Mouse (Mus musculus) midbrain, embryonic 16.5 days (tissue): ENCODE data around the gene Tspan9. TPM values are rescaled to one million over a fixed set of nuclear protein-coding genes. Genes with fewer than 3 reads are reported as not detected.

Experiments used
- ATAC-seq: fragments of 200-750 bp; cut with Nextera tagmentation; 2 replicates; pipeline ENCODE4 v1.8.0; 2017; ENCODE audit warnings: moderate TSS enrichment
- H3K27ac ChIP-seq: fragments of 300-500 bp; sonication (generic); 2 replicates; pipeline ENCODE4 v1.5.1; 2014; ENCODE audit warnings: mild to moderate bottlenecking, low read length, mixed read lengths
- H3K27me3 ChIP-seq: fragments of 300-500 bp; sonication (generic); 2 replicates; pipeline ENCODE4 v1.6.1; 2014; ENCODE audit warnings: low read depth, low read length, mixed read lengths; ENCODE audit not compliant: control insufficient read depth, insufficient read depth
- H3K36me3 ChIP-seq: fragments of 300-500 bp; sonication (generic); 2 replicates; pipeline ENCODE4 v1.6.1; 2014; ENCODE audit warnings: mild to moderate bottlenecking, low read length, moderate library complexity, mixed read lengths; ENCODE audit not compliant: control insufficient read depth, insufficient read depth
- H3K4me1 ChIP-seq: fragments of 300-500 bp; sonication (generic); 2 replicates; pipeline ENCODE4 v1.6.1; 2014; ENCODE audit warnings: mild to moderate bottlenecking, low read length, mixed read lengths; ENCODE audit not compliant: control insufficient read depth, insufficient read depth
- H3K4me2 ChIP-seq: fragments of 300-500 bp; sonication (generic); 2 replicates; pipeline ENCODE4 v1.6.1; 2014; ENCODE audit warnings: mild to moderate bottlenecking, low read length, mixed read lengths
- H3K4me3 ChIP-seq: fragments of 300-500 bp; sonication (generic); 2 replicates; pipeline ENCODE4 v1.5.1; 2014; ENCODE audit warnings: low read depth, mild to moderate bottlenecking, low read length, moderate library complexity, mixed read lengths
- H3K9ac ChIP-seq: fragments of 300-500 bp; sonication (generic); 2 replicates; pipeline ENCODE4 v1.6.1; 2014; ENCODE audit warnings: low read depth, low read length, mixed read lengths
- H3K9me3 ChIP-seq: fragments of 300-500 bp; sonication (generic); replicated peaks from 2 replicates; pipeline ENCODE4 v1.6.1; 2014; ENCODE audit warnings: mild to moderate bottlenecking, low read length, mixed read lengths; ENCODE audit not compliant: control insufficient read depth, poor library complexity, severe bottlenecking
- WGBS: fragments of 180-500 bp; shearing (Covaris S2); extraction: QIAGEN DNeasy Blood & Tissue Kit; methylation state at CpG from one replicate; pipeline ENCODE4 v1.1.7; 2014; 5-methylcytosine and 5-hydroxymethylcytosine counted together
- polyA plus RNA-seq: library from polyadenylated mRNA; unstranded; fragments of >200 nt; fragmentation: Nextera tagmentation; extraction: Ambion mirVana; gene quantifications from 2 replicates; pipeline ENCODE4 v1.2.1, GENCODE M21; 2015

Gene Tspan9
- polyA plus RNA-seq, 1 experiment from 2014 or later = 46.3 TPM

GRCm38 (mm10) chr6:128099871-128100270, 43.5 kb downstream of the Tspan9 start:
- no peak overlapping the region for H3K27ac ChIP-seq
- H3K9ac ChIP-seq = no peak overlapping the region
- 82% methylated on average over 5 of the region's 5 CpGs for WGBS
- no peaks in the 10 kb centered on the region for H3K27me3 ChIP-seq
- H3K36me3 ChIP-seq = no peaks in the 10 kb centered on the region
- H3K4me2 ChIP-seq = no peak overlapping the region
- H3K4me1 ChIP-seq = peaks cover 4% of the 10 kb centered on the region; the same call in 1 of the 2 replicates
- no peaks in the 10 kb centered on the region for H3K9me3 ChIP-seq
- H3K4me3 ChIP-seq = no peak overlapping the region
- ATAC-seq = no peak

- no peak overlapping the region for H3K9ac ChIP-seq
- no peak overlapping the region for H3K4me2 ChIP-seq
- peaks cover 4% of the 10 kb centered on the region; the same call in 1 of the 2 replicates for H3K4me1 ChIP-seq
- H3K27me3 ChIP-seq = no peaks in the 10 kb centered on the region
- no peak overlapping the region for H3K4me3 ChIP-seq
- no peak for ATAC-seq
- no peaks in the 10 kb centered on the region for H3K9me3 ChIP-seq
- no peaks in the 10 kb centered on the region for H3K36me3 ChIP-seq
- 61% methylated on average over 9 of the region's 9 CpGs for WGBS
- H3K27ac ChIP-seq = no peak overlapping the region
Observed at GRCm38 (mm10) chr6:128099190-128099589, 44.2 kb downstream of the Tspan9 start.

DNA sequence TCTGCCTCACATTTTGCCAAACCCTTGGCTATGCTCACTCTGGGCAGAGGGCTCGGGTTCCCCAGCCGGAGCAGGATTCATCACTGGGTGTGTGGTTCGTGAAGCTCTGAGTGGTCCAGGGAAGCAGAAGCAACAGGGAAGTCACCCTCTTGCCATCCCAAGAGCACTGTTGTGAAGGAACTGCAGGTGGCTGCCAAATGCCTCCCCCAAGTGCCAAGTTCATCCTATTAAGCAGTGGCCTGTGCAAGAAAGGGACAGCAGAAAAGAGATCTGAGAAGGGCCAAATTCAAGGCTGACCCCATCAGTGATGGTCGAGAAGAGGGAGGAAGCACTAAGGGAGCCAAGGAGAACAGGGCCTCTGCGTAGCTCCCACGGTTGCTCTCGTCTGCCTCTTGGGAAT, 46.9 kb downstream of the Tspan9 start:
- WGBS = 85% methylated on average over 7 of the region's 7 CpGs
- Histone ChIP-seq H3K4me2 (no peak overlapping the region), H3K4me1 (peaks cover 4% of the 10 kb centered on the region; the same call in 1 of the 2 replicates), H3K4me3 (no peak overlapping the region), H3K9ac (no peak overlapping the region), H3K9me3 (no peaks in the 10 kb centered on the region), H3K36me3 (no peaks in the 10 kb centered on the region), H3K27ac (no peak overlapping the region), H3K27me3 (no peaks in the 10 kb centered on the region)
- no peak for ATAC-seq

DNA sequence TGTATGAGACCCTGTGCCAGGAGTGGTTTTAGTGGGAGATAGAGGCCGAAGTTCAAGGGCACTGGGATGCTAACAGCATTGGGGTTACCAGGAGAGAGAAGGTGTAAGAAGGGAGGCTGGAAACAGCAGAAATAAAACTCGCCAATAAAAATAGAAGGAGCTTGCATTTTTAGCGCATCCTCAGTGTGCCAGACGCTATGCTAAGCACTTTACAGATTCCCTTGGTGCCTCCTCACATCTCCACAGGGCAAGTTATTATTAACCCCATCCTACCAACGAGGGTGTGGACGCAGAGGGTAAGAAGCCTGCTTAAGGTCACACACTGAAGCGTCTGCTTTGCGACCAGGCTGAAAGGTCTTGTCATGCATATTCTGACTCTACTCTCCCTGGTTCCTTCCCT, 47.5 kb downstream of the Tspan9 start:
- ATAC-seq = no peak

DNA sequence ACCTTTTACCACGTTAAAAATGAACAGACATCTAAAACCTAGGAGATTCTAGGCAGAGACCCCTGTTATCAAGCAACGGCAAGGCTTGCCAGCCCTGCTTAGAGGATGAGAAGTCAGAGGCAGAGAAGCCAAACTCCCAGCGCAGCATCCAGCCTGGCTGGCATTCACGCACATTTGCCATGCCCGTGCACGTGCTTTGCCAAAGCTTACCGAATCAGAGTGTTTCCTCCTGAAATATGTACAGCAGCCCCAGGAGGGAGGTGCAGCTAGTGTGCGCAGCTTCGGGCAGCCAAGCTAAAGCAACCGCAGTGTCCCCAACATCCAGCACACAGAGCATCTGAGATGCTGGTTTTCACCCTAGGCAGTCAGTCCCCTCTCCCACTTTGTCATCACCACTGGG, 48.3 kb downstream of the Tspan9 start:
- Histone ChIP-seq H3K27ac (no peak overlapping the region), H3K9me3 (no peaks in the 10 kb centered on the region), H3K27me3 (no peaks in the 10 kb centered on the region), H3K4me1 (peaks cover 7% of the 10 kb centered on the region; the same call in 1 of the 2 replicates), H3K36me3 (no peaks in the 10 kb centered on the region), H3K9ac (no peak overlapping the region), H3K4me2 (no peak overlapping the region), H3K4me3 (no peak overlapping the region)
- WGBS = 93% methylated on average over 10 of the region's 10 CpGs
- ATAC-seq = no peak

More for the DNA sequence above, 47.5 kb downstream of the Tspan9 start:
- no peak overlapping the region for H3K27ac ChIP-seq
- no peak overlapping the region for H3K9ac ChIP-seq
- H3K27me3 ChIP-seq = no peaks in the 10 kb centered on the region
- no peaks in the 10 kb centered on the region for H3K9me3 ChIP-seq
- H3K4me2 ChIP-seq = no peak overlapping the region
- no peaks in the 10 kb centered on the region for H3K36me3 ChIP-seq
- H3K4me1 ChIP-seq = peaks cover 7% of the 10 kb centered on the region; the same call in 1 of the 2 replicates
- 65% methylated on average over 8 of the region's 8 CpGs for WGBS
- no peak overlapping the region for H3K4me3 ChIP-seq

DNA sequence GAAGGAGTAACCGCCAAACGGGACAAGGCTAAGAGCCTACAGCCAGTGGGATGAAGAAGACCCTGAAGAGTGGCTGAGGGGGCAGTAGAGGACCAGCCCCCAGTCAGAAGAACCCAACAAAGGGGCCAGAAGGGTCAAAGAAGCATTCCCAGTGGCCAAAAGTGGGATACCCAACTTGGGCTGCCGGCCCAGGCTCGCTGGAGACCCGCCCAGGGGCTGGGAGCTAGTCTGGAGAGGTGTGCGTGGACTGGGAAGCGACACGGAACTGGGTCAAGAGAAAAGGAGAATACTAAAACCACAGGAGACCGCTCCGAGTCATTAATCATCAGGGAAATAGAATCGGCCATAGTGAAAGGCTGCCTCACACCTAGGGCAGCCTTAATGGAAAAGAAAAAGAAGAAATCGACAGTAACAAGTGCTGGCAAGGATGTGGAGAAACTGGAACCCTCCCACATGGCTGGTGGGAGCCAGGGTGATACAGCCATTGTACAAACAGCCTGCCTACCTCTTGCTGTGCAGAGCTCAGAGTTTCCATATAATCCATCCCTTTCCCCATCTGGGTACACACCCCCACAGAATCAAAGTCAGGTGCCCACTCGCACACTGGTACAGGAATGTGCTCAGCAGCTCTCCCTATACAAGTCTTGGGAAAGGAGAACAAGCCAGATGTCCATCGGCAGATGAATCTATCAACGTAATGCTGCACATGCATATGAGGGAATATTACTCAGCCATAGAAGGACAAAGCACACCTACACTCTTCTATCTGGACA, 49.4 kb downstream of the Tspan9 start:
- Histone ChIP-seq H3K9me3 (no peaks in the 10 kb centered on the region), H3K4me3 (no peak overlapping the region), H3K9ac (no peak overlapping the region), H3K27me3 (no peaks in the 10 kb centered on the region), H3K4me2 (no peak overlapping the region), H3K4me1 (peaks cover 11% of the 10 kb centered on the region), H3K27ac (no peak overlapping the region), H3K36me3 (no peaks in the 10 kb centered on the region)
- ATAC-seq = no peak
- 80% methylated on average over 15 of the region's 15 CpGs for WGBS

- H3K4me2 ChIP-seq = no peak overlapping the region
- H3K9ac ChIP-seq = no peak overlapping the region
- no peak overlapping the region for H3K4me3 ChIP-seq
- H3K9me3 ChIP-seq = no peaks in the 10 kb centered on the region
- H3K27ac ChIP-seq = no peak overlapping the region
- H3K4me1 ChIP-seq = peaks cover 14% of the 10 kb centered on the region
- WGBS = 89% methylated on average over 5 of the region's 5 CpGs
- no peak for ATAC-seq
- H3K27me3 ChIP-seq = no peaks in the 10 kb centered on the region
- H3K36me3 ChIP-seq = no peaks in the 10 kb centered on the region
Observed at GRCm38 (mm10) chr6:128092621-128093020, 50.8 kb downstream of the Tspan9 start.

- H3K4me1 ChIP-seq = peaks cover 14% of the 10 kb centered on the region
- H3K9me3 ChIP-seq = no peaks in the 10 kb centered on the region
- no peak overlapping the region for H3K4me2 ChIP-seq
- no peaks in the 10 kb centered on the region for H3K36me3 ChIP-seq
- H3K4me3 ChIP-seq = no peak overlapping the region
- ATAC-seq = no peak
- H3K27ac ChIP-seq = no peak overlapping the region
- H3K9ac ChIP-seq = no peak overlapping the region
- H3K27me3 ChIP-seq = no peaks in the 10 kb centered on the region
- WGBS = 89% methylated on average over 4 of the region's 4 CpGs
Observed at GRCm38 (mm10) chr6:128091833-128092166, 51.6 kb downstream of the Tspan9 start.

- no peaks in the 10 kb centered on the region for H3K27me3 ChIP-seq
- no peak overlapping the region for H3K4me2 ChIP-seq
- 31% methylated on average over 6 of the region's 6 CpGs for WGBS
- ATAC-seq = peak; percentile 58
- H3K27ac ChIP-seq = no peak overlapping the region
- H3K9ac ChIP-seq = no peak overlapping the region
- H3K36me3 ChIP-seq = no peaks in the 10 kb centered on the region
- no peak overlapping the region for H3K4me3 ChIP-seq
- peaks cover 14% of the 10 kb centered on the region for H3K4me1 ChIP-seq
- no peaks in the 10 kb centered on the region for H3K9me3 ChIP-seq
Observed at GRCm38 (mm10) chr6:128090985-128091832, 52.2 kb downstream of the Tspan9 start.
